Mouse (Mus musculus) kidney, adult 2 months (tissue): ENCODE data around the gene Smyd5.

Source experiments
- CTCF ChIP-seq: fragments of 200-500 bp; conservative IDR thresholded peaks from 2 replicates; pipeline ENCODE4 v1.5.1; 2011; ENCODE audit warnings: low read depth, mild to moderate bottlenecking, control low read depth, low read length, moderate library complexity, mixed read lengths; ENCODE audit not compliant: insufficient read depth, insufficient read length
- POLR2A ChIP-seq: fragments of 200-500 bp; IDR thresholded peaks from one replicate; pipeline ENCODE4 v1.6.1; 2011; ENCODE audit warnings: low read depth, low read length, control low read depth

GRCm38 (mm10) chr6:85488510-85488909 is 56.7 kb downstream of the Smyd5 start:
- TF ChIP-seq CTCF (no peak), POLR2A (no peak)
